Mouse (Mus musculus) midbrain, embryonic 13.5 days (tissue): ENCODE measurements at regions not wholly inside any gene's neighbourhood (a gene's known extent, or its start where the extent isn't known, plus 50 kb on each side); places are given as distances from the start of the nearest gene placed in this dataset.

Experiments
- ATAC-seq: fragments of 200-750 bp; cut with Nextera tagmentation; 2 replicates; pipeline ENCODE4 v1.8.0; 2017; ENCODE audit warnings: mild to moderate bottlenecking, moderate TSS enrichment, moderate library complexity
- H3K27ac ChIP-seq: fragments of 300-500 bp; sonication (generic); 2 replicates; pipeline ENCODE4 v1.5.1; 2015; ENCODE audit warnings: inconsistent platforms, mild to moderate bottlenecking, moderate library complexity
- H3K27me3 ChIP-seq: fragments of 300-500 bp; sonication (generic); 2 replicates; pipeline ENCODE4 v1.6.1; 2015; ENCODE audit warnings: mild to moderate bottlenecking, inconsistent platforms
- H3K36me3 ChIP-seq: fragments of 300-500 bp; sonication (generic); 2 replicates; pipeline ENCODE4 v1.6.1; 2015; ENCODE audit warnings: mild to moderate bottlenecking, inconsistent platforms
- H3K4me1 ChIP-seq: fragments of 300-500 bp; sonication (generic); replicated peaks from 2 replicates; pipeline ENCODE4 v1.6.1; 2015; ENCODE audit warnings: inconsistent platforms
- H3K4me2 ChIP-seq: fragments of 300-500 bp; sonication (generic); replicated peaks from 2 replicates; pipeline ENCODE4 v1.6.1; 2015; ENCODE audit warnings: moderate library complexity, mild to moderate bottlenecking, inconsistent platforms
- H3K4me3 ChIP-seq: fragments of 300-500 bp; sonication (generic); replicated peaks from 2 replicates; pipeline ENCODE4 v1.5.1; 2015; ENCODE audit warnings: mild to moderate bottlenecking, inconsistent platforms
- H3K9ac ChIP-seq: fragments of 300-500 bp; sonication (generic); replicated peaks from 2 replicates; pipeline ENCODE4 v1.6.1; 2015; ENCODE audit warnings: mild to moderate bottlenecking, inconsistent platforms
- H3K9me3 ChIP-seq: fragments of 300-500 bp; sonication (generic); 2 replicates; pipeline ENCODE4 v1.6.1; 2016; ENCODE audit warnings: mild to moderate bottlenecking, inconsistent platforms
- WGBS: fragments of 180-500 bp; shearing (Covaris S2); methylation state at CpG from one replicate; pipeline ENCODE4 v1.1.7; 2015; 5-methylcytosine and 5-hydroxymethylcytosine counted together

- Histone ChIP-seq H3K27ac (peak overlapping the region; percentile 61), H3K4me2 (no peak overlapping the region), H3K9ac (no peak overlapping the region), H3K4me1 (peaks cover 40% of the 10 kb centered on the region), H3K36me3 (no peaks in the 10 kb centered on the region), H3K27me3 (peaks cover 56% of the 10 kb centered on the region), H3K9me3 (no peaks in the 10 kb centered on the region), H3K4me3 (no peak overlapping the region)
- WGBS, result 10% methylated on average over 7 of the region's 7 CpGs
- peak; percentile 25; the same call in 1 of the 2 replicates for ATAC-seq
These were observed 156.9 kb upstream of the Irx1 start for GRCm38 (mm10) chr13:72120467-72120866.

GRCm38 (mm10) chr13:72120911-72121553, 157.5 kb upstream of the Irx1 start:
- H3K27ac ChIP-seq, result peak overlapping the region; percentile 61
- H3K4me3 ChIP-seq, result no peak overlapping the region
- H3K9ac ChIP-seq, result no peak overlapping the region
- 7% methylated on average over 6 of the region's 6 CpGs for WGBS
- no peaks in the 10 kb centered on the region for H3K36me3 ChIP-seq
- peak; percentile 86 for ATAC-seq
- no peak overlapping the region; the same call in 1 of the 2 replicates for H3K4me2 ChIP-seq
- no peaks in the 10 kb centered on the region for H3K9me3 ChIP-seq
- H3K27me3 ChIP-seq, result peaks cover 58% of the 10 kb centered on the region
- peaks cover 36% of the 10 kb centered on the region for H3K4me1 ChIP-seq

GRCm38 (mm10) chr13:72121554-72122229, 158.2 kb upstream of the Irx1 start:
- H3K4me2 ChIP-seq, result peak overlapping the region; percentile 31
- H3K4me3 ChIP-seq, result no peak overlapping the region
- no peak overlapping the region for H3K9ac ChIP-seq
- H3K4me1 ChIP-seq, result peaks cover 33% of the 10 kb centered on the region
- no peaks in the 10 kb centered on the region for H3K9me3 ChIP-seq
- peak overlapping the region; percentile 41 for H3K27ac ChIP-seq
- no peaks in the 10 kb centered on the region for H3K36me3 ChIP-seq
- H3K27me3 ChIP-seq, result peaks cover 61% of the 10 kb centered on the region
- peak; percentile 22 for ATAC-seq
- 27% methylated on average over 18 of the region's 18 CpGs for WGBS

- Histone ChIP-seq H3K36me3 (no peaks in the 10 kb centered on the region), H3K27ac (no peak overlapping the region), H3K4me1 (peaks cover 33% of the 10 kb centered on the region), H3K9ac (no peak overlapping the region), H3K4me2 (peak overlapping the region; percentile 31), H3K27me3 (peaks cover 62% of the 10 kb centered on the region), H3K9me3 (no peaks in the 10 kb centered on the region), H3K4me3 (no peak overlapping the region)
- 5% methylated on average over 11 of the region's 11 CpGs for WGBS
- peak; percentile 38 for ATAC-seq
These were observed 158.7 kb upstream of the Irx1 start for GRCm38 (mm10) chr13:72122230-72122627.

- peaks cover 6% of the 10 kb centered on the region; the same call in 1 of the 2 replicates for H3K4me1 ChIP-seq
- no peak overlapping the region for H3K4me3 ChIP-seq
- no peaks in the 10 kb centered on the region for H3K9me3 ChIP-seq
- 100% methylated on average over 1 of the region's 1 CpGs for WGBS
- no peaks in the 10 kb centered on the region for H3K36me3 ChIP-seq
- ATAC-seq, result no peak
- no peak overlapping the region for H3K27ac ChIP-seq
- H3K4me2 ChIP-seq, result no peak overlapping the region
- no peak overlapping the region for H3K9ac ChIP-seq
- peaks cover 39% of the 10 kb centered on the region for H3K27me3 ChIP-seq
These were observed 164.8 kb upstream of the Irx1 start for GRCm38 (mm10) chr13:72128306-72128705.

- 0 out of 2 replicates have a peak, but pooled peaks cover 6% of the 10 kb centered on the region for H3K4me1 ChIP-seq
- H3K36me3 ChIP-seq, result no peaks in the 10 kb centered on the region
- no peaks in the 10 kb centered on the region for H3K9me3 ChIP-seq
- H3K27ac ChIP-seq, result no peak overlapping the region
- no peak overlapping the region for H3K4me2 ChIP-seq
- H3K27me3 ChIP-seq, result peaks cover 18% of the 10 kb centered on the region; the same call in 1 of the 2 replicates
- H3K9ac ChIP-seq, result no peak overlapping the region
- 88% methylated on average over 2 of the region's 2 CpGs for WGBS
- H3K4me3 ChIP-seq, result no peak overlapping the region
- no peak for ATAC-seq
These were observed 167.8 kb upstream of the Irx1 start for GRCm38 (mm10) chr13:72131341-72131740.

- Histone ChIP-seq H3K4me2 (no peak overlapping the region), H3K27ac (no peak overlapping the region), H3K27me3 (peaks cover 6% of the 10 kb centered on the region; the same call in 1 of the 2 replicates), H3K9ac (no peak overlapping the region), H3K36me3 (no peaks in the 10 kb centered on the region), H3K4me3 (no peak overlapping the region), H3K4me1 (0 out of 2 replicates have a peak, but pooled peaks cover 6% of the 10 kb centered on the region), H3K9me3 (no peaks in the 10 kb centered on the region)
- ATAC-seq, result no peak
- 87% methylated on average over 8 of the region's 8 CpGs for WGBS
These were observed 170.7 kb upstream of the Irx1 start for GRCm38 (mm10) chr13:72134101-72134768.

GRCm38 (mm10) chr13:72166225-72166624, 202.7 kb upstream of the Irx1 start:
- Histone ChIP-seq H3K4me1 (no peaks in the 10 kb centered on the region), H3K9me3 (no peaks in the 10 kb centered on the region), H3K4me2 (no peak overlapping the region), H3K27me3 (no peaks in the 10 kb centered on the region), H3K4me3 (no peak overlapping the region), H3K9ac (no peak overlapping the region), H3K36me3 (no peaks in the 10 kb centered on the region), H3K27ac (no peak overlapping the region)
- WGBS, result 77% methylated on average over 2 of the region's 2 CpGs
- no peak for ATAC-seq

- H3K36me3 ChIP-seq, result no peaks in the 10 kb centered on the region
- no peak overlapping the region for H3K27ac ChIP-seq
- no peaks in the 10 kb centered on the region for H3K4me1 ChIP-seq
- 84% methylated on average over 2 of the region's 2 CpGs for WGBS
- H3K9ac ChIP-seq, result no peak overlapping the region
- H3K27me3 ChIP-seq, result no peaks in the 10 kb centered on the region
- no peak overlapping the region for H3K4me3 ChIP-seq
- no peak overlapping the region for H3K4me2 ChIP-seq
- ATAC-seq, result no peak
- no peaks in the 10 kb centered on the region for H3K9me3 ChIP-seq
These were observed 203.9 kb upstream of the Irx1 start for GRCm38 (mm10) chr13:72167434-72167833.

- no peak overlapping the region for H3K4me2 ChIP-seq
- WGBS, result 87% methylated on average over 3 of the region's 3 CpGs
- ATAC-seq, result no peak
- H3K9me3 ChIP-seq, result no peaks in the 10 kb centered on the region
- no peak overlapping the region for H3K27ac ChIP-seq
- no peaks in the 10 kb centered on the region for H3K36me3 ChIP-seq
- H3K27me3 ChIP-seq, result no peaks in the 10 kb centered on the region
- no peak overlapping the region for H3K4me3 ChIP-seq
- H3K4me1 ChIP-seq, result peaks cover 13% of the 10 kb centered on the region; the same call in 1 of the 2 replicates
- no peak overlapping the region for H3K9ac ChIP-seq
These were observed 220.1 kb upstream of the Irx1 start for GRCm38 (mm10) chr13:72183636-72184035.

- Histone ChIP-seq H3K4me1 (peaks cover 13% of the 10 kb centered on the region; the same call in 1 of the 2 replicates), H3K4me3 (no peak overlapping the region), H3K36me3 (no peaks in the 10 kb centered on the region), H3K27me3 (no peaks in the 10 kb centered on the region), H3K9ac (no peak overlapping the region), H3K9me3 (no peaks in the 10 kb centered on the region), H3K27ac (no peak overlapping the region), H3K4me2 (no peak overlapping the region)
- 67% methylated on average over 15 of the region's 15 CpGs for WGBS
- 0 out of 2 replicates have a peak, but pooled peaks have one; percentile 43 for ATAC-seq
These were observed 220.8 kb upstream of the Irx1 start for GRCm38 (mm10) chr13:72184116-72184845.

GRCm38 (mm10) chr13:72184846-72185118, 221.3 kb upstream of the Irx1 start:
- no peaks in the 10 kb centered on the region for H3K9me3 ChIP-seq
- H3K27ac ChIP-seq, result peak overlapping the region; percentile 53; the same call in 1 of the 2 replicates
- H3K4me3 ChIP-seq, result no peak overlapping the region
- no peak overlapping the region for H3K4me2 ChIP-seq
- H3K4me1 ChIP-seq, result peaks cover 13% of the 10 kb centered on the region; the same call in 1 of the 2 replicates
- no peak overlapping the region for H3K9ac ChIP-seq
- no peaks in the 10 kb centered on the region for H3K36me3 ChIP-seq
- 71% methylated on average over 3 of the region's 3 CpGs for WGBS
- peak; percentile 66; the same call in 1 of the 2 replicates for ATAC-seq
- no peaks in the 10 kb centered on the region for H3K27me3 ChIP-seq
